Mouse (Mus musculus) liver, embryonic 14.5 days (tissue): ENCODE measurements at regions not wholly inside any gene's neighbourhood (a gene's known extent, or its start where the extent isn't known, plus 50 kb on each side); places are given as distances from the start of the nearest gene placed in this dataset.

ENCODE experiments used
- CTCF ChIP-seq: IDR thresholded peaks from 2 replicates; pipeline ENCODE4 v1.5.1; 2016; ENCODE audit warnings: antibody characterized with exemption, low read depth, control low read depth
- EP300 ChIP-seq: IDR thresholded peaks from 2 replicates; pipeline ENCODE4 v1.6.1; 2016; ENCODE audit warnings: antibody characterized with exemption, low read depth

GRCm38 (mm10) chr7:70514666-70515065 lies 148.1 kb upstream of the Nr2f2 start:
- TF ChIP-seq CTCF (no peak), EP300 (no peak)
